Mouse (Mus musculus) gastrocnemius, postnatal 36 days (tissue): ENCODE measurements at regions not wholly inside any gene's neighbourhood (a gene's known extent, or its start where the extent isn't known, plus 50 kb on each side); places are given as distances from the start of the nearest gene placed in this dataset.

ENCODE experiments used
- DNase-seq, 2 experiments: peaks; one replicate each; pipeline ENCODE4 v3.0.0; 2022
- intact Hi-C: fragments of 180-260 bp; cut with DNase I; formaldehyde crosslinking; loops from one replicate; pipeline ENCODE4 v1.15.1; 2025

DNA sequence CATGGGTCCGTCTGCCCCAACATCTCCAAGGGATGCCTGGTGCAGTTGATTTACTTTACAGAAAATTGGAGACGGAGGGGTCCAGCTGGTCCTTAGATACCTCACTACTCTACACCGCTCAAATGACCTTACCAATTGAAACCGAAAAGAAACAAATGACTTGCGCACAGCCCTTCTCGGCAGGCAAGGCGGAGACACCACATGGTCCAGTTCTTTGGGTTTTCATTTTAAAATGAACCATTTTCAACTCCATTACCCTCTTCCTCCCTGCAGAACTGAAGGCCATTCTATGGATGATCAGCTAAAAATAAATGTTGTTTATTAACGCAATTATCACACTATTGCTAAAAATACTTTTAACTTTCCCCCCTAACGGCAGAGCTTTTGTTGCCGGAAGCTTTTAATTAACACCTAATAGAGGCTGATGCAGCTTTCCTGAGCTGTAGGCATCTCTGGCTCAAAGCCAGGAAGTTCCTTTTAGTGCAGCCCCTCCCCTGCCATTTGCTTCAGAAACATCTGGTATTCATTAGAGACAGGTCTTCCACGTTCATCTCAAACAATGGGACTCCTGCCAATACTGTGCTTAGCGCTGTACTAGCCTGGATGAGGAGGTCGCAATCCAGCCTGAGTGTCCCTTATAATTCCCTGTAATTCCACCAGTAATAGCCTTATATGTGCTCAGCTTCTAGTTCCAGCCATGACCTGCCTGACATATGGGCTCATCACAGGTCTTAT, 247.5 kb downstream of the Drd1 start:
- intact Hi-C loops: no loop called here
- no peak for DNase-seq

DNA sequence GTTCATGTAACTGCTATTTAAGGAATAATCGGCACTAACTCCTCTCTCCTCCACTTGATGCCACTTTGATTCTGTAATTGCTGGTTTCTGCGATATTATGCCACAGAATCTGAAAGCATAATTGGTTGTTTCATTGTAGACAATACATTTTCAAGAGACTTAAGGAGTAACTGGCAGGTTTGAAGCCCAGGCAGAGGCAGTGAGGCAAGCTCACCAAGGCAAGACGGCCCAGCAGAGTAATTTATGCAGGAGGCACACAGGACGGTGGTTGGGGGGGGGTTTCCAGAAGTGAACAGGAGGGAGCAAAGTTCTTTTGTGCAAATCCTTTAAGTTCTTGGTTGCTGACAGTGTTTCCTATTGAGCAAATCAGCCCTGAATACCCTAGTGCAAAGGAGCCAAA, 249.6 kb downstream of the Drd1 start:
- no peak for DNase-seq
- intact Hi-C loops: no loop called here

DNA sequence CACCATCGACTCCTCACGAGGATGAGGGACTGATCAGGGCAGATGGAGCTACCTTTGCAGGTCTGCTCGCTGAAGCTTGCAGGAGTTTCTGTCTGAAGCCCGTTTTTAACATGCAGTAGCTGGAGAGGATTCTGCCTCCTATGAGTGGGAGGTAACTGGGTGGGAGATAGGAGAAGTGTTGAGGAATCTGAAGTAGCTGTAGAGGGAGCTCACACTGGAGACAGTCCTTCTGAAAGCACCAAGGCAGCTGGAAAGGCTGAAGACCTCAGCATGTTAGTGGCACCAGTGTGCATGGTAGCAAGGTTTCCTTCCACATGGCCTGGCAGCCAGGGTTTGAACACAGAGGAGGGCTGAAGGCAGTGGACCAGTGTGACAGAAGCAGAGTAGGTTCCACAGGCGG, 254.5 kb downstream of the Drd1 start:
- intact Hi-C loops: no loop called here

DNA sequence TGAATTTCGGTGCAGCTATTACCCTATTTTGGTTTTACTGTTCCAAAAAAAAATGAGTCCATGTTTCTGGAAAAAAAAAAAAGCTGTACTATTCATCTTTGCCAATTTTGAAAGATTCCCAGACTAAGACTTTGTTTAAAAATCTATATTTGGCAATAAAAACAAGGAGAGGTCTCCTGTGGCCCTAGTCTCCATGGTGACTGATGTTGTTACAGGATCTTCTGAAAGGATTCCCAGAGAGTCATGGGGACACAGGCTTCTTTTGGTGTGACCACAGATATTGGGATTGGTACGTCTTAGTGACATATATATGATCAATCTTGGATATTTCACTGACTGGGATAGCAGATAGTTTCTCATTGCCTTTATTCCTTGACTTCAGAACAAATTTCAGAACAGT, 266.7 kb downstream of the Drd1 start:
- no peak for DNase-seq
- intact Hi-C loops: no loop called here

More for the DNA sequence above, 254.5 kb downstream of the Drd1 start:
- no peak for DNase-seq

DNA sequence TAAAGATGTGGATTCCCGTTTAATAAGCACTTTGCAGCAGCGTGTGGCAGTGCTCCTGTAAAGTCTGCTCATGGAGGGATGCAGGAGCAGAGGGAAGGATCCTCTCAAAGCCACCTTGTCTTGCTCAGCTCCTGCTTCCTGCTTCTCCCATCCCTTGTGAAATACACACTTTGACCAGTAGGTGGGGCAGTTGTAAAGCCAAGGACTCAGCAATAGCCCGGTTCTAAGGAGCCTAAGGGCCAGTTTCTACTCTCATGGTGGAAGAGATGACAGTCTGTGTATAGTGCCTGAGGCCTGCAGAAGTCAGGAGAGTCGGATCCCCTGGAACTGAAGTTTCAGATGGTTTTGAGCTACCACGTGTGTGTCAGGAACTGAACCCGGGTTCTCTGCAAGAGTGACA, 272.0 kb downstream of the Drd1 start:
- DNase-seq: peak in 1 of 2 experiments; percentile 27
- intact Hi-C loops: loop anchor here (5.0 kb wide), 1 partner anchor 274 kb away; the partner anchor contains the start of gene Drd1

DNA sequence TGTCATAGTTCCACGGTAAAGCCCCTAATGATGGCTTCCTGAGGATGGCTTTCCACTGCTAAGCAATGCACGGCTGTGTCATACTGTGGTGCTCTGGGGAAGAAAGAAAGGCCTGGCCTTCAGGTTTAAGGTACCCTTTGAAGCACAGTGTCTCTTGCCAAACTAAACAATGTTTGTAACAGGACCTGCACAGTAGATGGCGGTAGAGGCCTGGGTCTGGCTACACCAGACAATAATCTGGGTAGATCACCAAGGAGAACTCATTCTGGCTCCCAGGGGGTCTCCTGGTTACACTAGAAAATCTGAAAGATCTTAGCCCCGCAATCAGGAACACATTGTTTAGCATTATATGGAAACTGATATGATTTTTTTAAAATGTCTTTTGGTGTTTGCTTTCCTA, 276.4 kb downstream of the Drd1 start:
- intact Hi-C loops: no loop called here
- DNase-seq: no peak

DNA sequence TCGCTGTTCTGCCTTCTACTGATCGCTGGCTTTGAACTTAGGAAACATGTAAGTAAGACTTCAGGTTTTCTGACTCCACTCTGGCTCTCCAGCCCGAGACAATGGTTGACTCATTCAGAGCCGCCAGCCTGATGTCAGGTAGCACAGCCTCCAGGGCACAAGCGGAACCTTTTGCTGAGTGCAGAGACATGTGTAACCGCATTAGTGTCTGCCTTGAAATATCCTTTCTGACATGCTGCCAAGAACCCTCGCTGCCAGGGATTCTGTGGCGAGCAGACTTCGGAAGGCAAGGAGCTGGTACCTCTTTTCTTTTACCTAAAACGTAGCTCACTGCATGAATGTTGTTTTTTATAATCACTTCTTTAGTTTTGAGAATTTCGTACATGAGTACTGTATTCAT, 279.1 kb downstream of the Drd1 start:
- DNase-seq: no peak
- intact Hi-C loops: no loop called here

DNA sequence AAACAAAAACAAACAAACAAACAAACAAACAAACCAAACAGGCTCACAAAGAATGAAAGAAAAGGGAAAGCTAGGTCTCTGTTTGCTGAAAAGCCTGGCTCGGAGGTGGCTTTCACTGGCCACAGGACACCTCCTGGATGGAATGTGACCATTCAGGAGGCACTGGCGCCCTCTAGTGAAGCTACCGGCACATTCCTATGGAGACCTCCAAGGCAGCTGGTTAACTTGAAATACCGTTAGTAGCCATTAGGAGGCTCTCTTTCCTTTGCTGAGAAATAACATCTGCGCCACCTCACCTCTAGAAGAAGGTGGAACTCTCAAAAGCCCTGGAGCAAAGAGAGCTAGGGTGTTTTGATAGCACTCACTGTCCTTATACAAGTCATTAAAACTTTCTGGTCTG, 279.8 kb downstream of the Drd1 start:
- intact Hi-C loops: no loop called here
- no peak for DNase-seq

DNA sequence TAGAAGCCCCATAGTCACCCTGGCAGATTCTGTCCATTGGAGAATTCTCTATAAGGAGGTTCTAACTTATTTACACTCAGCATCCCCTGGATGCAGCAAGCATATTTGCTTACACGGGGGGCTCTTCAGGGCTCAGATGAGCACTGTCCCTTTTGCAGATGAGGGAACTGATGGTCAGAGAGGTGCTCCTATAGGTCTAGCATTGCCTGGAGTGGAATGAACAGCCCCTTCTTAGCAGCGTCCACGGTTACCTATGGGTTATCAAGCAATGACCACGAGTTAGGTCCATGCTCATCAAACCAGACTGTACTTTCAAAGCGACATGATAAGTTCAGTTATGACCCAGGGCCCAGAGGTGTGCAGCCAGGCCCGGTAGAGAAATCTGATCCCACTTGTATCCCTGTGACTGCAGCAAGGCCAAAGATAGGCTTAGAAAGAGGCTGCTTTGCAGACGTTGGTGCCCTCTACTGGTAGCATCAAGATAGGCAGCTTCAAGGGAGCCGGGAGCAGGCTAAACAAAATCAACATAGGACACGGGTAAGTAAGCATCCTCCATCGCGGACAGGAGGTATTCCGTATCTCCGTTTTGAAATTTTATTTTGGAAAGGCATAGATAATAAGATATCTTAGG, 290.8 kb downstream of the Drd1 start:
- no peak for DNase-seq

DNA sequence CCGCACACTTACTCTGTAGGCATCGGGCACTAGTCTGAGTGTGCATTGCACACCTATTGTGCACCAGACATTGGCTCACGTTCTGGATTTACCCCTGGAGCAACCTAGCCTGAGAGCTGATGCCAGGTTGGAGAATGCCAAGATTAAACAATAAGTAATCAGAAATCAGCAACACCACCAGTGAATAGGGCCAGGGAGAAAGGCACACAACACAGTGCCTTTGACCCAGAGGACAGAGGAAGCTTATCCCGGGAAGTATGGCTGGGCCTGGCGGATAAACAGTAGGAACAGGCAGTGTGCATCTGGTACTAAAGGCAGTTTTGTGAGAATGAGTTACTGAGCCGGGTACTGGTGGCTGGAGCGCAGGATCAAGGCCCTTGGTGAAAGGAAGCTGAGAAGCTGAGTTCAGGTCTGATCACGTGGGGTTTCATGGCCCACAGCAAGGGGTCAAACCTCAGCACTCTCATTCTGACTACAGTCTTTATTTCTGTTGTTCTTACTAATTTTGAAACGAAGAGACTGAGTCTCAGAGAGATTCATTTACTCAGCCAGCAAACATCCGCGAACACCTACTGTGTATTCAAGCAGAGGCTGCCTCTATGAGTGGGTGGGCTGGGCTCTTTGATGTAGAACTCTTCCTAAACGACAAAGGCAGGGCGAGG, 284.8 kb upstream of the Msx2 start:
- intact Hi-C loops: no loop called here
- DNase-seq: no peak

More for the DNA sequence above, 290.8 kb downstream of the Drd1 start:
- intact Hi-C loops: loop anchor here (5.0 kb wide), 1 partner anchor 673 kb away; no protein-coding TSS in a partner anchor

DNA sequence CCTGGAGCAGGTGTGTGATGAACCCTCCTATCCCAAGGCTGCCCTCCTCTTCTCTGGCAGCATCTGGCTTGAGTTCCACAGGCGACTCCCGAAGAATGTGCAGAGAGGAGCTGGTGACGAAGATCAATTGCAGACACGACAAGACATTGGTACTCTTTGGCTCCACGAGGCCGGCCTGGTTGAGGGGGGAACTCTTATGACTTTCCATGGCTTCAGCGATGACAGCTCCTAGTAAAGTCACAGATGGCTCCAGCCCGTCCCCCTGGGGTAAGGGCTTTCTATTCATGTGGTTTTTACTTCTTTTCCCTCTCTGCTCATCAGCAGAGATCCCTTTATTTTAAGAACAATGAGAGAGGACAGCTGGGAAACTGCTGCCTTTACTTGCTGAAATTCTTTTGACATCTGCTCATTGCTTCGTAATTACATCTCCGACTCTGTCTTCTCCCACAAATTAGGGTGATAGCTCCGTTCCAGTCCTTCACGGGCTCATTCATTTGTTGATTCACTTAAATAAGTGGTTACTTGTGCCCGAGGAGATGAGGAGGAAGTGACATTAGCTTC, 284.2 kb upstream of the Msx2 start:
- DNase-seq: no peak
- intact Hi-C loops: no loop called here

DNA sequence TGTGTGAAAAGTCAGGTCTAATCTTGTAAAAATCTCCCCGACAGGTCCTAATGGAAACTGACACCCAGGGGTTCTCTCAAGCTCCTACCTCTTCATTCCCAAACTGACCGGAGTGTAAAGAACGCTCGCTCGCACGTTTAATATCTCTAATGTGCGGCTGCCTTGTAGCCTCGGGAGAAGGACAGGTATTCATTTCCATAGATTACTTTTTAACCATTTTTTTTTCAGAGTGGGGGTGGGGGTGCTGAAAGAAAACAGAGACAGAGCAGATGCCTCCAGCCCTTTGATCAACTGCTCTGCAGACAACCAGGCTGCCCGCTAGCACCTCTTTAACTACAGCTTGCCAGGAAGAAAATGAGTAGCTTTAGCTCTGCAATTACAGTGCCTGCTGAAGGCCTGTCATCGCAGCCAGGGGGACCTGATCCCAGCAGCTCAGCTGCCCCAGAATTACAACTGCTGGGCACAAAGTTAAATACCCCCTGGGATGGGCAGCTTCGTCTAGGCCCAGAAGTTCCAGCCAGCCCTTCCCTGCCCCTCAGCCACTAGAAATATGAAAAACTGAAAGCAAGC, 282.3 kb upstream of the Msx2 start:
- intact Hi-C loops: no loop called here
- no peak for DNase-seq

DNA sequence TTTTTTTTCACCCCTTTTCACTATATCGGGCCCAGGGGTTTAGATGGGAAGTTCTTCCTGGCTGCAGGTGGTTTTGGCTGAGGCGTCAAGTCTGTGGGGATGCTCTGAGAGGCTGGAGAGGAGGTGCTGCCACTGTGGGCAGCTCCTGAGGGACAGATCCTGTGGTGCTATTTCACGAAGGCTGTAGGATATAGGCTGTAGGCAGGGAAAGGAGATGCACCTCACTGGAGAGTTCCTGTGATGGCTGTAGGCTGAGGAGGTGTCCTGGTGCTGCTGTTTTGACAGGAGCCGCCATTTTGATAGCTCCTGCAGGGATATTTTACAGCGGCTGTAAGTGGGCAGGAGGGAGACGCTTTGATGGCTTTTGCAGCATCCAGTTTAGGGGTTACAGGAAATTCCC, 280.2 kb upstream of the Msx2 start:
- intact Hi-C loops: no loop called here
- DNase-seq: no peak

DNA sequence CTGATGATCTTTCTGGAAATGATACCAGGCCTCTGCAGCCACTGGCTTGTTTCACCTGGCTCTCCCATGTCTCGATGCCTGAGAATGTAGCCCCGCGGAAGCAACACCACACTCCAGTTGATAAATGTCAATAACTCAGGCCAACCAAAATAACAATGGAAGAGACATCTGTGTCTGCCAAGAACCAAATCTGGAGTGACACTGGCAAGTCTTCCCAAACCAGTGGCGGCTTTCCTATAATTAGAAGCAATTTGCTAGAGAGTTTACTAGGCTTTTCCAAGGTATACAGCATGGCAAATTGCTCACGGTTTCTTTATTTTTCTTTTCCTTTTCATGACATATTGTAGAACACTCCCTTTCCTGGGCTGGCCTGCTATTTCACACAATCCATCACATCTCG, 268.1 kb upstream of the Msx2 start:
- DNase-seq: no peak
- intact Hi-C loops: no loop called here

DNA sequence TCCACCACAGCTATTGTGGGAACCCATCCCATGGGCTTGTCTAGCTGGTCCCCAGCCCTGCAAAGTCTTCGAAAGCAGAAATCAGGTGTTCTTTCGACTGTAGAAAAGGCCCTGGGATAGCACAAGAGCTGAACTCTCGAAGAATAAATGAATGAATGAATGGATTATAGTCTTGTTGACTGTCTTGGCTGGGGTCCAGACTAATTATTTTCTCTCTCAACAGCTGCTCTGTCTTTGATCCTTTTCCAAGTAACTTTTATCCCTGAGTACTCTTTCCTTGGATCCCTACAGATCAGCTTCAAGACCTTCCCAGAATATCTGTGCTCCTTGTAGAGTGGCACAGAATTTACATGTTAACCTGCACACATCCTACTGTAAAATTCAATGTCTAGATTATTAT, 266.3 kb upstream of the Msx2 start:
- DNase-seq: no peak
- intact Hi-C loops: no loop called here

DNA sequence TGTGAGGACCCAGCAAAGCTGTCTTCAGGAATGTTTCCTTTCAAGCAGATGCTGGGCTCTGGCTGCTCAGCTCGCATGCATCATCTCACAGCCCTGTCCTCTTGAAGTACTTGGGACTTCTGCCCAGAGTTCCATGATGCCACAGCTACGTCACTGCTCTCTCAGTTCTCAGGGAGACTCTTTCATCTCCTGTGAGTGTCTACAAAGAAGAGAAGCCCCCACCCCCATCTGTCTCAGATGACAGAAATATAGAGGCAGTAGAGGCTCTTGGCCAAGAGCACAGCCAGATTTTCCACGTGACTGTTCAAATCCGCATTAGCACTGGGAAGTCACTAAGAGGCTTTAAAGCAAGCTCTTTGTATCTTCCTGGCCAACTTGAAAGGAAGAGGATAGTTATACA, 262.1 kb upstream of the Msx2 start:
- DNase-seq: no peak
- intact Hi-C loops: no loop called here

DNA sequence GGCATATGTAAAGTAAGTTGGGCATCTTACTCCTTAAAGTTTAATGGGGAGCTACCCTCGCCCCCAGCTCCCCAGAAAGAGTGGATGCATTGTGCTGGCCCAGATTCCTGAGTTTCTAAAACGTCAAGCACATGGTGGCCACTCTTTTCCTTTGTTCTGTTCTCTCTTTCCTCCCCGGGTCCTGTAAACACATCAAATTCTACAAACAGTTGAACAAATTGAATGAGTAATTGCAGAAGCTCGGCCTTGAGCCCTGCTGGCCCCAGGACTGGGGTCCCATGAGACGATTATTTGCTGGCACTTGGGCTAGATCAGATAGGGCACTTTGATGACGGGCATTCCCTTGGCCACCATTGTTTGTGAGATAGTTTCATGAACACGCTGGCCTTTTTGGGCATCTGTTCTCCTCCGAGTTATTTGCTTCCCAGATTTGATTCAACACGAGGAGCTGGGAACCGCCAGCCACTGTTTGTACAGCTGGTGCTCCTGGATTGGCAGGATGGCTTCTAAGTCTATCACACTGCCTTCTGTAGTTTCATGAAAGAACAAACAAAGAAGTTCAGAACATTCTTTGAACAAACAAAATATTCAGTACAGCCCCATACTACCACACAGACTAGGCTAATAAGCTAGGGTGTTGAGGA, 257.5 kb upstream of the Msx2 start:
- DNase-seq: no peak
- intact Hi-C loops: no loop called here

DNA sequence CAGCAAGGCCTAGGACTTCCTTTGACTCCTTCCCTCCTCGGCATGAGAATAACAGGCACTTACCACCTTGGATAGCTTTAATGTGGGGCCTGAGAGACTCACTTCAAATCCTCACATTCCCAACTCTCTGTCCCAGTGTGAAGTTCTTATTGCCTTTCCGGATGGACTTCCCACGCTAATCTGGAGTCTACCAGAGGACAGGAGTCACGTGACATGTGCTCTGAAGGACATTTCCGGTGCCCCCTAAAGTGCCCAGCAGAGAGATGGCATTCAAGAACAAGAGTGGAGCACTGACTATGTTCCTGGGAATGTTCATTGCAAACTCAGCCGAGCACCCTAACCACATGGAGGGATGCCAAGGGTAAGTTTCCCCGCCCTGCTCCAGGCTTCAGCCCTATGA, 257.0 kb upstream of the Msx2 start:
- no peak for DNase-seq
- intact Hi-C loops: no loop called here

DNA sequence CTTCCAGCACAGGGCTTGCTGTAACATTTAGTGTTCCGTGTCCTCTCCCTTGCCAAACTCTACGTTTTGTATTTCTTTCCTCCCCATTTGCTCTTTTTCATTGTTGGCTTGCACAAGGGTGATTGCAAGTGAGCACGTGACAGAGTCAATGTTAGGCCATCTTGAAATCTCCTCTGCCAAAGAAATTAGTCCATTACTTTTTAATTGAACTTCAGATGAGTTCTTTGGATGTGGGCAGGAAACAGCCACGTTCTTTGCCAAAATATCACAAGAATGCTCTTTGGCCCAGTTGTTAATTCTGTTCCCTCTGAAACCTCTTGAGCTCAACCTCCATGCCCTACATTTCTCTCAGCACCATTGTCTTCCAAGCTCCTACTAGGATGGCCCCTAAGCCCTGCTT, 253.2 kb upstream of the Msx2 start:
- intact Hi-C loops: no loop called here

DNA sequence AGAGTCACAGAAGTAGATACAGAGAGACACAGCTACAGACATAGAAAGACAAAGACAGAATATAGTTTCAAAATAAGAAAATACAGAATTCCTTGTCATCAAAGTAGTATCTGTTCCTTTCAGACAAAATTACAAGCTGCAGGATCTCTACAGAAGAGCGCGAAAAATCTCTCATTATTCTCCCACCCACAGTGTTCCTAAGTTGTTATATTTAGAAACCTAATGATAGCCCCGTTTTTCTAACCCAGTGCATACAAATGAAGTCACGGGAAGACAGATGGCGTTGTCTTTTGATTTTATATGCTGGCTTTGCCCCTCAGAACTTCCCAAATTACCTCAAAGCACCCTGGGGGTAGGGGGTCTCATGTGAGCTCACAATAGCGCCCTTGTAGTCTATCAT, 250.0 kb upstream of the Msx2 start:
- no peak for DNase-seq
- intact Hi-C loops: no loop called here

More for the DNA sequence above, 253.2 kb upstream of the Msx2 start:
- no peak for DNase-seq

DNA sequence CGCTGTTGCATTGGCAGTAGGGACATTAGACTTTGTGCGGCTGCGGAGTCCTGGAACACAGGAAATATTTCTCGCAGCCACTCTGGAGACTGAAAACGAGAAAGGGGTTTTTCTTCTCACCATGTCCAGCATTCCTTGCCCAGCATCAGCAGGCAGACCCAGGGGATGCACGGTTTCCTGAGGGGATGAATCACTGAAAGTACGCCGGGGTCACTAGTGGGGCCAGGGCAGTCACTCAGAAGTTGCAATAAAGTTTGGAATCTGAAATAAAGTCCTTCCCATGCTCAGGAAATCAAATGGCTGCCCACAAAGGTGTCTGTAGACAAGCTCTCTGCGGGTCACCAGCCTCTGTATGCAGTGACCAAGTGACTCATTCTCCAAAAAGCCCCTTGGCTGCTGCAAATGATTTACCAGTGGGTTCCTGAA, 248.2 kb upstream of the Msx2 start:
- no peak for DNase-seq
- intact Hi-C loops: no loop called here
